Mouse (Mus musculus) CD4-positive, CD25-positive, alpha-beta regulatory T cell, adult 2 months (primary cell): ENCODE results near the gene Proser2.
"Not testable (repeated sequence)": the region's sequence is repeated elsewhere in the genome, so short reads cannot be mapped to it uniquely, and the experiment has no call there.

Experiments used
- DNase-seq: peaks from one replicate; pipeline ENCODE4 v3.0.0-alpha.2; 2012; ENCODE audit warnings: low read depth, low spot score

The Proser2 gene

DNA sequence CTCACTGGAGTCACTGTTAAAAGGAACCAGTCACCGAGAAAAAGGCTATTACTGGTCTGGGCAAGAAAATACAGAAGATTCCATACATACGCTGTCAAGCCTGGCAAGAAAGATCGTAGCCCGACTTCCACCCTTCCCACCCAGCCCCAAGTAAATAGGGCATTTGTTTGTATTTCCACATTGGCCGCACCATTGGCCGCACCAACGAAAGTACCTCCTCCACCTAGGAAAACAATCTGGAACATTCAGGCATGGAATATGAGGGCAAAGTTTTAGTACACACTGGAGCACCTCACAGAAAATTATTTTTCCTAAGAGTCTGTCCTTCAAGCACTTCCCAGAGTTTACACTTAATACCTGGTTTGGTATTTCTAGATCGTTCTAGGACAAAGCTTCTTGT lies 1.1 kb downstream of the Proser2 start:
- DNase-seq: no peak

GRCm38 (mm10) chr2:6128136-6128805 lies 1.7 kb downstream of the Proser2 start:
- no peak for DNase-seq

GRCm38 (mm10) chr2:6123046-6123445 lies 7.0 kb downstream of the Proser2 start:
- DNase-seq: no peak

DNA sequence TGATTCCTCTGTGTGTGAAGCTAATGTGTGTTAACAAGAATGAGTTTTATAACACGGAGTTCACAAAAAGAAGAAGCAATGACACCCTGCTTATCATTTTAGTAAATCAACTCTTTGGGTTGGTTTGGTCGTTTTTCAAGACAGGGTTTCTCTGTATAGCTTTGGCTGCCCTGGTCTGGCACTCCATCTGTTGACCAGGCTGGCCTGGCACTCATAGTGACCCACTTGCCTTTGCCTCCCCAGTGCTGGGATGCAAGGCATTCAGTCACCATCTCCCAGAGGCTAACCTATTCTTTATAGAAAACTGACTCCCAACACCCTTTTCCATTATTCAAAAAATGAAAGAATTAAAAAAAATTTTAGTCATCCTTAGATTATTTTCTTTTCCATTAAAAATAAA lies 8.9 kb downstream of the Proser2 start:
- DNase-seq: no peak

DNA sequence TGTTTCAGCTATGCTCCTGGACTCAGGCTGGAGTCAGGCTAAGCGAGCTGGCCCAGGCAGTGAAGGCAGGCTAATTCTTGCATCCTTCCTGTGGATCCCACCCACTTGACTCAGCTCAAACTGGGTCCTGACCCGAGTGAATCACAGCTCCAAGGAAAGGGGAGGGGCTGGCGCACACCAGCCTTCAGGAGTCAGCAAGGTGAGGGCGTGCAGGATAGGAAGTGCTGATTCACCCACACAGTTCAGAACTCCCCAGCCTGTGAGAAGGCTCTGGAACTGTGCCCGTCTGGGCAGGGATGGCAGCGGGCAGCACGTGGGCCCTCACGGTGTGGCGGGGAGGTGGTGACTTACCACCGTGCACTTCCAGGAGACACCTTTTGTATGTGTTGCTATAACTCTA lies 11.8 kb downstream of the Proser2 start:
- no peak for DNase-seq

- no peak for DNase-seq
These were observed 16.2 kb downstream of the Proser2 start for GRCm38 (mm10) chr2:6113792-6114191.

DNA sequence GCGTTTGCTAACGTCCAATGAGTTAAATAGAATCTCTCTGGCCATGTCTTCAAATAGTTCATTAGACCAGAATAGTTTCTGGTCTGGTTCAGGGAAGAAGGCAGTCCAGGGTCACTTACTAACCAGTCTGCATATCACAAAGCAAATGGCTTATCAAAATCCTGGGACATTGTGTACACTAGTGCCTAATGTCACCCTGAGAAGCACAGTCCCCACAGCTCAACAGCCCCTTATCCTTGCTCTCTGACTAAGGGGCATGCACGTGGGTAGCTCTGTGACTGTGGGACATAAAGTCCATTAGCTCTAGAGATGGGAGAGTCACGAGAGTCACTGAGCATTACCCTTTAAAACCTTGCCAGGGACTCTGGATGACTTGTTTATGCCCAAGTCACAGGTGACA lies 17.4 kb downstream of the Proser2 start:
- DNase-seq: no peak

DNA sequence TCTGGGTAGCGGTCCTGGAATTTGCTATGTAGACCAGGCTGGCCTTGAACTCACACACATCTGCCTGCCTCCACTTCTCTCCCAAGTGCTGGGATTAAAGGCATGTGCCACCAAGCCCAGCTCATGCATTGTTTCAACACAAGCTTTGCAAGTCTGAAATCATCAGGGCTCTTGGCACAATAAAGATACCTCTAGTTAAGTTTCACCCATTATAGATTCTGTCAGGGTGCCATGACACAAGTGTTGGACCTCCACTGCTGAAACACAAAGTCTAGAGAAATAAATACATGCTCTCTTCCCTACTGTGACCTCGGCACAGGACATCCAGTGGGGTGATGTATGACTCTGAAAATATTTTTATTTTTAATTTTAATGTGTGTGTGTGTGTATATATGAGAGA lies 24.6 kb downstream of the Proser2 start:
- DNase-seq: no peak

DNA sequence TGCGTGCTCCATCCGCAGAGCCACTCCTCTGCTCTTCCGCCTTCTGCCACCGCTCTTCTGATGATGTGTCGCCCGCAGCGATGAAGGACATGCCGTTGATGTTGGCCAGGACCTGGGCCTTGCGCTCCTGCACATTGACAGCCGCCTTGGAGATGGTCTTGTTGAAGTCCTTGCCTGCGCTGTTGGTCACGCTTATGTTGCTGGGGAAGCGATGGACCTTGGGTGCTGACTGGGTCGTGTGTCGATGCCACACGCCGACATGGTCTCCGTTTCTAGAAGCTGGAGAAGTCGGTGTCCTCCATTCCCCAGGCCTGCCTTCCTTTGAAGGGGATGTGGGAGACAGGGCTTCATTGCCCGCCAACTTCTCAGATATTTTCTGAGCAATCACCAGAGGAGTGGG lies 29.3 kb downstream of the Proser2 start:
- DNase-seq: no peak

DNA sequence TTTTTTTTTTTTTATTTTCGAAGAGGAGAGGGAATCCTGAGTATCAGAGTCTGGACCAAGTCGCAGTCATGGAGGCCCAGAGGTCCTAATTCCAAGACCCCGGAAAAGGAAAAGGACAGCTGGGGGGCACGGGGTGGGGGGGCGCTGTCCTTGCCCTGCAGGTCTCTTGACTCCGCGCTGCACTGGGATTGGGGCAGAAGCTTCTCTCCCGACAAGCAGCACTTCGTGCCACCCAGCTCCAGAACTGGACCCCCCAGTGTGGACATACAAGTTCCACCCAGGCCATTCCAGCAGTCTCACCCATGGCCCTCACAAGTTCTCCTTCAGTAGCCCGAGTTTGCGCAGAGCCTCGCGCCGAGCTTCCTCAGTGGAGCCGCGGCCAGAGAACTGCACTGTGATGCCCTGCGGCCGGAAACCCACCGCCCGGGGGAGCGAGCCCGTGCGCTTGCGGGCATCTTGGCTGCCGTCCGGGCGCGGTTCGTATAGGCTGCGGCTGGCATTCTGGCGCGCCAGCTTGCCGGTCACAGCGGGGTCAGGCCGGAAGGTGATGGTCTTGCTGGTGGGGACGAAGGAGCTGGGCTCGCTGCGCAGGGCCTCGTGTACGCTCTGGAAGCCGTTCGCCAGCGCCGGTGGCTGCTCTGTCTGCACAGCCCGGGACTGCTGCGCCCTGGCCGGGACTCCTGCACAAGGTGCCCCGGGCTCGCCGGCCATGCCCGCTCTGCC lies 29.8 kb downstream of the Proser2 start:
- DNase-seq: no peak

DNA sequence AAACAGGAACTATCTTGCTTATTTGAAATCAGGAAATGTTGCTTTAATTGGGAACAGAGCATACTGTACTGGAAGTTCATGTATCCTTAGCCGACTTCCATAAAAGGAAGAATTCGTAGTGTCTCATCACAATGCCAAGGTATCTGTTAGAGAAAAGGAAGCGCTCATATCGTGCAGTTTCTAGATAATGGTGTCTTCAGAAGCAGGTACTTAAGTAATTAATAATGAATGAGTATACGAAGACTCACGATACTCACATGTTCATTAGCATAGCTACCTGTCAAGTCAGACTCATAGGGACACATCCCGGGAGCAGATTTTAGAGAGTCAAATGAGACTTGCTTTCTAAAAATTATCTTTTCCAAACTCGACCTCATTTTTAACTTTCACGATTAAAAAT lies 30.6 kb downstream of the Proser2 start:
- no peak for DNase-seq

DNA sequence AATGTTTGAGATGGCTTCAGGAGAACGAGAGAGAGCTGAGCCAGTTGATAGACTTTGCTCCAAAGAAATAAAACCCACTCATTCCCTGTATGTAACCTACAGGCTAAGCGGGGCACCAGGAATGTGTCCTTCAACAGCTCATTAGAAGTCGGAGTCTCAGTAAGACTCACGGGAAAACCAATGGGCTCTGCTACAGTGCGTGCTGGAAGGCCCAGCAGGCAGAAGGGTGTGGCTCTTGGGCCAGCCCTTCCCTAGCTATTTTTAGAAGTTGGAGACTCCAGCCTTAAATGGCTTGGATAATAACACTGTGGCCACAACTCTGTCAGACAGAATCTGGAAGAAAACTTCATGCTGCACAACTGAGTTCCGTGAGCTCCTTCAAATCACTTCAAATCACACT lies 31.1 kb downstream of the Proser2 start:
- no peak for DNase-seq

DNA sequence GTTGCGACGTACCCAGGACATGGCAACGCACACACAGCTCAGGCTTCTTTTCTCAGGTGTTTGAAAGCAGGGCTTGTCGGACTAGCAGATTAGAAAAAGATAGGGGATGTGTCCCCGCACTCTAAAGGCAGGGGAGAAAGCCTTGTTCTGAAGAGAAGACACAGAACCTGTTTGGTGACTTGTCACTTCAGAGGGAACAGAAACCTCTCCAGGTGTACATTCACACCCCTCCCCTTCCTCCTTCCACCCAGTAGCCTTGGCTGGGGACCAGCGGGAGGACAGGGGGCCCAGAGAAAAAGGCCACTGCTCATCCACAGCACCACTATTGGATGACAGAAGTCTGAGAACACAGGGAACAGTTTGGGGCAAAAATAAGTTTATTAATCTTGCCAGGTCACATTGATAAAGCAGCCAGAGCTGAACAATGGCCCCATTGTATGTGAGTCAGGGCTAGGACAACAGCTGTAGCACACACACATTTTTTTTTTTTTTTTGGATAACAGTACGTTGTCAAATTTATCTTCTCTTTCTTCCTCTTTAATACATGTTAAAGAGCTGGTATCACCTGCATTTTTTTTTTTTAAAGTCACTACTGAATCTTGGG lies 32.8 kb downstream of the Proser2 start:
- DNase-seq: no peak

DNA sequence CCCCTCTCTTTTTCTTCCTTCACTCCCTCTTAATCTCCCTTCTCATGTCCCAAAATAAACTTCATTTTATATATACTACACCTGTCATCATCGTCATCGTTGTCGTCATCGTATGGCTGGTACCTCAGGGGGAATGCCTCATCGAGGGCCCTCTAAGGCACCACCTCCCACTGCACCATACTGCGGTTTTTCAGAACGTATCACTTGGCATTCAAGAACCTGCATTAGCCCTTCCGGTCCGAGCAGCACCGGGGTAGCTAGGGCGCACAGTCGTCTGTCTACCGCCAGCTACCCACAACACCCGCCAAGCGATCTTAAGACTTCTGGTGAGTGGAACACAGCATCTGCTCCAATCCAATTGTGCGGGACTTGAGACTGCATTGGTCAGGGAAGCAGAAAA lies 40.1 kb downstream of the Proser2 start:
- DNase-seq: not testable (repeated sequence)

DNA sequence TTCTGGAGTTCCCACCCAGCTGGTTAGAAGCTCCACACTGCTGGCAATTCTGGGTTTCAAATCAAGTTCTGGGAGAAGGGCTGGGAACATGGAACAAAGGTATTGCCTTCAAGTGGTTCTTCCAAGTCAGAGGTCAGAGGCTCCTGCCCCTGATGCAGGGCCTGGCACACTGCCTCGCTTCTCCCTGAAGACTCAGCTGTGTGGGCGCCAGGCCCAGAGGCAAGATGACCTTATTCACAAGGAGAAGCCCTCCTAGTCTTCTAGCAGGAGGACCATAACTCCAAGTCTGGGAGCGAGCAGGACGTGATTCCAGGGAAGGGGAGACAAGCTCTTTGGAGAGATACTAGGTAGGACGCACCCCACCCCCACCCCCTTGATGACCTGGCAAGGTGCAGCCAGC lies 42.9 kb downstream of the Proser2 start:
- DNase-seq: no peak

DNA sequence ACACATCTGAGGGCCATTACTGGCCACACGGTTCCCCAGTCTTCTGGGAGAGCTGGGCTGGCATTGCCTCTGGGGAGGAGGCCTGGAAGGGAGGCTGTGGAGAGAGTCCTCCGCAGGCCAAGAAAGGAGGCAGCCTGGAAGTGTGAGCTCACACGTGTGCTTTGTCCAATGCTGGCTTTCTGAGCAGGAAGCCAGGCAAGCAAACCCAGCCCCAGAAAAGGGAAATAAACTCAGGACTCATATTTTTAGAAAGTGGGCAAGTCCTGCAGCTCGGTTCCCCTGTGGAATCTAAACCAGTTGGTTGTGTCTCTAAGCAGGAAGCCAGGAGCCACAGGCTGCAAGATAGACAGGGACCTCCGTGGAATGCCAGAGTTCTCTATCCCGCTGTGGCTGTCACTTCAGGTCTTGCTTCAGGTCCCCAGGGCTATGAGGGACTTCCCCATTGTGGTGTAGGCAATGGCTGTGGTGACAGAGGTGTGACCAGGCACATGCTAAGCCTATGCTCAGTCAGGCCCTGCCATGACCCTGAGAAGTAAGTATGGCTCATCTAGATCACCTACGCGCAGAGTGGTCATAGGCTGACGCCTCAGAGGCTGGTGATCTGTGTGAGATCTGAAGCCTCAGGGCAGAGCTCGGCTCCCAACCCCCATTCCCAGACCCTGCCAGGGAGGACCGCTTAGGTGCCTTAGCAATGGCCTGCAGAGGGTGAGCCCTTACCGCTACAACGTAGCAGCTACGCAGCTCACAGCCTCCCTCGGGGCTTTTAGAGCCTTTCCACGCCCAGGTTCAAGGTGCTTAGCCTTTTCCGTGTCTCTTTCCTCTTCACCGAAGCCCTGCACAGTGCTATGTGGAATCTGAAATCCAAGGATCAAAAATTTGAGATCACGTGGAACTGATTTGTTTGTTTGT lies 44.1 kb downstream of the Proser2 start:
- no peak for DNase-seq

DNA sequence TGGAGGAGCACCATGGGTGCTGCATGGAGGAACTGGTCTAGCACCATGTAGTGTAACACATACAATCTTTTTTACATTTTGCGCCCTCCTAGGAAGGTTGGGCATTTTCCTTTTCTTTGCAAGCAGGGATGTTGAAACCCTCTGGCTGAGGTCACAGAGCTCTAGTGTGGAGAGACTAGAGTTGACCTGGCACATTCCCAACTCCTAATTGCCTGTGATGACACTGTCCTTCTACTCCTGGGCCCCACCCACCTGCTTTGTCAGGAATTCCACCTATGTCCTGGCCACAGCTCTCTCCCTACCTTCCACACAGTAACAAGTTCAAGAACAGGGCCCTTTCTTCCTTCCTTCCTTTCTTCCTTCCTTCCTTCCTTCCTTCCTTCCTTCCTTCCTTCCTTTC lies 46.3 kb downstream of the Proser2 start:
- no peak for DNase-seq

DNA sequence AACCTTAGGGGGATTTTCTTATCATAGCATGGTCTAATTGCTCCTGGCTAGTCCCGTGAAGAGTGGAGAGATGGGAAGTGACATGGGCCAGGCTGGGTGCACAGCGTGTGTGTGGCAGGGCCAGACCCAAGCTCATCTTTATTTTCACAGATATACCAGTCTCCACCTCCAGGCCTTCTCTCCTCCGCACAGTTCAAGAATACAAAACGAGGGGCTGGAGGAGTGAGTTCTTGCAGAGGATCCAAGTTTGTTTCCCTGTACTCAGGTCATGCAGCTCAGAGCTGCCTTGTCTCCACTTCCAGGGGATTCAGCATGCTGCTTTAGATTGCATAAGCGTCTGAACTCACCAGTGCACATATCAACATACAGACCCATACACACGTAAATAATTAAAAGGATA lies 47.4 kb downstream of the Proser2 start:
- DNase-seq: no peak

GRCm38 (mm10) chr2:6081108-6081507 lies 48.9 kb downstream of the Proser2 start:
- DNase-seq: no peak

DNA sequence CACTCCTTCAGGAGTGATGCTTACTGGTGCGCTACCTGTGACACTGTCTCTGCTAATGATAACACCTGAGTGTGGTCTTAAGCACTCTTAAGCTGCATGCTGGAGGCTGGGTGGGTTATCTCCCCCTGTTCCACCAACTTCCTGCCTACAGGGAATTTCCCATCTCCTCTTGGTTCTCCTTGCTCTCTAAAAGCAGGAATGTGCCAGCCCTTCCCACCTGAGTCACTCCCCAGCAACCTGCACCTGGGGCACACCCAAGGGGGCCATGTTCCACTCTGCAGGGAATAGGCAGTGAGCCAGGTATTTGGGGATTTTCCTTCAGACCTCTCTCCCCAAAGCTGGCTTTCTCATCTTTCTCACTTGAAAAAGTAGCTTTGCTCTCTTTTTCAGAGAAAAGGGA lies 50.0 kb downstream of the Proser2 start:
- no peak for DNase-seq

DNA sequence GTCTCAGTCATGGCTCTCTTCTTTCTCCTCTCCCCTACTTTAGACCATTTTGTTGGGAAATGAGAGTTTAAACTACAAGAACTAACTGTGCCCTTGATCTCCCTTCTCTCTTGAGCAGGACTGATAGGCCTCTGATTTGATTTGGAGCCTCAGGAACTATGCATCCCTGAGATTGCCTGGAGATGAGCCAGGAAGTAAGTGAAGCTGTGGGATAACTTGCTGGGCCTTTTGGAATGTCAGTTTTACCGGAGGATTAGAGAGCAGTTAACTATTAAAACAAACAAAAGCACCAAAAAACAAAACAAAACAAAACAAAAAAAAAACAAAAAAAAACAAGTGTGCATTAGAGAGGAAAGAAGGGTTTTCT lies 54.5 kb downstream of the Proser2 start:
- DNase-seq: no peak

- no peak for DNase-seq
These were observed 55.0 kb downstream of the Proser2 start for GRCm38 (mm10) chr2:6074891-6075529.
